ENCODE assay signal across 24 mouse cellular contexts in genomic region chr7:53955654-53956053, GRCm38 (mm10).
"Had no signal": no experiment of that assay in that cellular context is flagged by ENCODE, and none has a peak within 500 bp of the region (broad histone marks: within the 10 kb centered on the region; RNA-seq: fewer than 3 reads in every experiment).

No protein-coding gene starts in this region.

- H3K27ac ChIP-seq: gastrocnemius, adult 2 months; heart, embryonic 10.5 days; hindbrain, embryonic 10.5 days; hindbrain, embryonic 15.5 days; intestine, embryonic 15.5 days; layer of hippocampus, adult 2 months; left cerebral cortex, adult 2 months; limb, embryonic 10.5 days; limb, embryonic 12.5 days had no signal

- H3K27me3 ChIP-seq: heart, embryonic 12.5 days; hindbrain, embryonic 15.5 days; intestine, embryonic 15.5 days; limb, embryonic 12.5 days had no signal

- H3K36me3 ChIP-seq: heart, embryonic 10.5 days; heart, embryonic 12.5 days; hindbrain, embryonic 10.5 days; hindbrain, embryonic 15.5 days; intestine, embryonic 15.5 days; limb, embryonic 10.5 days; limb, embryonic 12.5 days had no signal

- H3K9ac ChIP-seq: heart, embryonic 12.5 days; hindbrain, embryonic 15.5 days; intestine, embryonic 15.5 days; limb, embryonic 12.5 days had no signal

- H3K4me3 ChIP-seq: gastrocnemius, adult 2 months; heart, embryonic 10.5 days; heart, embryonic 12.5 days; hindbrain, embryonic 10.5 days; hindbrain, embryonic 15.5 days; intestine, embryonic 15.5 days; layer of hippocampus, adult 2 months; left cerebral cortex, adult 2 months; limb, embryonic 10.5 days; limb, embryonic 12.5 days had no signal

- H3K4me1 ChIP-seq: heart, embryonic 10.5 days; heart, embryonic 12.5 days; hindbrain, embryonic 10.5 days; hindbrain, embryonic 15.5 days; intestine, embryonic 15.5 days; limb, embryonic 10.5 days; limb, embryonic 12.5 days had no signal

- H3K4me2 ChIP-seq: heart, embryonic 12.5 days; hindbrain, embryonic 15.5 days; intestine, embryonic 15.5 days; limb, embryonic 12.5 days; liver, embryonic 11.5 days had no signal

- ATAC-seq: inflammation-experienced regulatory T-cells, adult 6 months; intestine, embryonic 15.5 days; intestine, postnatal 0 days had no signal

- H3K9me3 ChIP-seq: heart, embryonic 10.5 days; heart, embryonic 12.5 days; hindbrain, embryonic 10.5 days; hindbrain, embryonic 15.5 days; intestine, embryonic 15.5 days; limb, embryonic 10.5 days; limb, embryonic 12.5 days had no signal

- DNase-seq: gastrocnemius, adult 2 months; gastrocnemius, postnatal 10 days; gastrocnemius, postnatal 25 days; heart, adult 18-20 months; heart, postnatal 10 days; heart, postnatal 4 days; kidney, adult 18-20 months; kidney, adult 8-10 months; kidney, postnatal 10 days; kidney, postnatal 25 days; kidney, postnatal 4 days; liver had no signal
